Comparison of ENCODE assay signal across 16 mouse cellular contexts in the genomic region with DNA sequence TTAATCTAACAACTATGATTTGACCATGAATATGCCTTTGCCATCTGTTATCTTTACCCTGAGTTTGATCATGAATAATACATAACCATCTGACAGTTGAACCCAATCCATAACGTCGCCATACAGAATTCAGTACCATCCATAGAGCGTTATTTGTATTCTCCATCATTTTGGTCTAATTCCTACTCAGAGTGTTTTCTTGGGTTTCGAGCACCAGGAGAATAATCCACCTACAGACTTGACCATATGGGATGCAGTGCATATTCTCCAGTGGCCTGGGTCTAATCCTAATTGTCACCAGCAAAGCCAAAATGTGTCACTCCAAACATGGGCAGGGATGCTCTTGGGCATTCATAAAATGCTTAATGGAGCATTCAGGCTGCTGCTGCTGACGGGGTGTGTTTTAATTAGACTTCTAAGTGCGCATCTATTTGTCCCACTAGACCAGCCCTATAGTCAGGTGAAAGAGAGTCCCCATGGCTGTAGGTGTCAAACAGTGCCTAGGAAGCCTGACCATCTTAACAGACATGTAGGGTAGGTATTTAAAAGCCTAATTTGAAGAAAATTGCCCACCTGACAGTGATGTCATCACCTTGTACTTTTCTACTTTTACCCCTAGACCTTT.
DNase-seq lines count a peak whose midpoint lies in the region; ATAC-seq and TF ChIP-seq lines count a peak whose summit lies in the region.
"Had no signal": no experiment of that assay in that cellular context is flagged by ENCODE, and none has a peak within 500 bp of the region (broad histone marks: within the 10 kb centered on the region; RNA-seq: fewer than 3 reads in every experiment).

No protein-coding gene starts in this region.

- WGBS in forebrain, embryonic 13.5 days = 65% methylated on average over 6 of the region's 6 CpGs
- WGBS in forebrain, embryonic 10.5 days = 88% methylated on average over 6 of the region's 6 CpGs
- WGBS in forebrain, embryonic 14.5 days = 52% methylated on average over 6 of the region's 6 CpGs
- 37% methylated on average over 6 of the region's 6 CpGs for WGBS in hindbrain, embryonic 13.5 days
- 49% methylated on average over 6 of the region's 6 CpGs for WGBS in midbrain, postnatal 0 days
- WGBS in kidney, embryonic 14.5 days = 88% methylated on average over 6 of the region's 6 CpGs

- H3K36me3 ChIP-seq in forebrain, embryonic 13.5 days (ENCODE audit: poor library complexity, severe bottlenecking) = no peaks in the 10 kb centered on the region
- H3K36me3 ChIP-seq in forebrain, embryonic 10.5 days (replicated peaks) = no peaks in the 10 kb centered on the region
- no peaks in the 10 kb centered on the region for H3K36me3 ChIP-seq in forebrain, embryonic 14.5 days (ENCODE audit: control insufficient read depth, insufficient read depth, low read length)
- H3K36me3 ChIP-seq in hindbrain, embryonic 13.5 days = no peaks in the 10 kb centered on the region
- H3K36me3 ChIP-seq in midbrain, postnatal 0 days (ENCODE audit: insufficient read depth, low read length) = no peaks in the 10 kb centered on the region
- H3K36me3 ChIP-seq in kidney, embryonic 14.5 days (ENCODE audit: control insufficient read depth, insufficient read depth, low read length) = no peaks in the 10 kb centered on the region
- H3K36me3 ChIP-seq: heart, embryonic 13.5 days; kidney, embryonic 15.5 days; limb, embryonic 15.5 days had no signal

- no peak for TF ChIP-seq CTCF in midbrain, postnatal 0 days (IDR thresholded peaks at IDR 0.05)

- no peak overlapping the region for H3K27ac ChIP-seq in forebrain, embryonic 13.5 days
- no peak overlapping the region for H3K27ac ChIP-seq in forebrain, embryonic 10.5 days
- H3K27ac ChIP-seq in forebrain, embryonic 14.5 days (ENCODE audit: low read depth, low read length) = peak overlapping the region; percentile 54; the same call in 1 of the 2 replicates
- no peak overlapping the region for H3K27ac ChIP-seq in hindbrain, embryonic 13.5 days
- H3K27ac ChIP-seq in midbrain, postnatal 0 days (ENCODE audit: low read depth, low read length) = no peak overlapping the region
- H3K27ac ChIP-seq in kidney, embryonic 14.5 days (ENCODE audit: low read depth, low read length) = no peak overlapping the region
- H3K27ac ChIP-seq: heart, embryonic 13.5 days; kidney, embryonic 15.5 days; limb, embryonic 15.5 days; macrophage had no signal

- H3K4me2 ChIP-seq in forebrain, embryonic 13.5 days = no peak overlapping the region
- no peak overlapping the region for H3K4me2 ChIP-seq in forebrain, embryonic 14.5 days (ENCODE audit: low read length)
- no peak overlapping the region for H3K4me2 ChIP-seq in hindbrain, embryonic 13.5 days
- no peak overlapping the region for H3K4me2 ChIP-seq in midbrain, postnatal 0 days (ENCODE audit: low read depth, low read length, poor library complexity, severe bottlenecking)
- no peak overlapping the region for H3K4me2 ChIP-seq in kidney, embryonic 14.5 days (replicated peaks; ENCODE audit: low read depth, low read length)
- H3K4me2 ChIP-seq: heart, embryonic 13.5 days; kidney, embryonic 15.5 days; limb, embryonic 15.5 days had no signal

- no peaks in the 10 kb centered on the region for H3K4me1 ChIP-seq in forebrain, embryonic 13.5 days
- no peaks in the 10 kb centered on the region for H3K4me1 ChIP-seq in forebrain, embryonic 10.5 days
- no peaks in the 10 kb centered on the region for H3K4me1 ChIP-seq in forebrain, embryonic 14.5 days (ENCODE audit: control insufficient read depth, insufficient read depth, low read length)
- peaks cover 8% of the 10 kb centered on the region for H3K4me1 ChIP-seq in hindbrain, embryonic 13.5 days (replicated peaks)
- no peaks in the 10 kb centered on the region for H3K4me1 ChIP-seq in midbrain, postnatal 0 days (ENCODE audit: insufficient read depth, low read length)
- no peaks in the 10 kb centered on the region for H3K4me1 ChIP-seq in kidney, embryonic 14.5 days (ENCODE audit: control insufficient read depth, insufficient read depth, low read length)
- H3K4me1 ChIP-seq: heart, embryonic 13.5 days; kidney, embryonic 15.5 days; limb, embryonic 15.5 days had no signal

- H3K27me3 ChIP-seq in forebrain, embryonic 13.5 days = no peaks in the 10 kb centered on the region
- no peaks in the 10 kb centered on the region for H3K27me3 ChIP-seq in forebrain, embryonic 10.5 days (ENCODE audit: poor library complexity, severe bottlenecking)
- no peaks in the 10 kb centered on the region for H3K27me3 ChIP-seq in forebrain, embryonic 14.5 days (replicated peaks; ENCODE audit: control insufficient read depth, insufficient read depth, low read length)
- no peaks in the 10 kb centered on the region for H3K27me3 ChIP-seq in hindbrain, embryonic 13.5 days
- H3K27me3 ChIP-seq in midbrain, postnatal 0 days (ENCODE audit: insufficient read depth, low read length) = no peaks in the 10 kb centered on the region
- H3K27me3 ChIP-seq in kidney, embryonic 14.5 days (ENCODE audit: control insufficient read depth, insufficient read depth, low read length) = no peaks in the 10 kb centered on the region
- H3K27me3 ChIP-seq: heart, embryonic 13.5 days; kidney, embryonic 15.5 days; limb, embryonic 15.5 days had no signal

- H3K4me3 ChIP-seq in forebrain, embryonic 13.5 days = no peak overlapping the region
- H3K4me3 ChIP-seq in forebrain, embryonic 10.5 days = no peak overlapping the region
- no peak overlapping the region for H3K4me3 ChIP-seq in forebrain, embryonic 14.5 days (ENCODE audit: low read depth, low read length)
- H3K4me3 ChIP-seq in hindbrain, embryonic 13.5 days = no peak overlapping the region
- no peak overlapping the region for H3K4me3 ChIP-seq in midbrain, postnatal 0 days (ENCODE audit: low read depth, low read length)
- H3K4me3 ChIP-seq in kidney, embryonic 14.5 days (ENCODE audit: low read length) = no peak overlapping the region
- H3K4me3 ChIP-seq: heart, embryonic 13.5 days; kidney, embryonic 15.5 days; limb, embryonic 15.5 days had no signal

- H3K9me3 ChIP-seq in forebrain, embryonic 13.5 days (replicated peaks) = no peaks in the 10 kb centered on the region
- H3K9me3 ChIP-seq in forebrain, embryonic 10.5 days = no peaks in the 10 kb centered on the region
- no peaks in the 10 kb centered on the region for H3K9me3 ChIP-seq in forebrain, embryonic 14.5 days (replicated peaks; ENCODE audit: control insufficient read depth, low read length)
- no peaks in the 10 kb centered on the region for H3K9me3 ChIP-seq in hindbrain, embryonic 13.5 days
- no peaks in the 10 kb centered on the region for H3K9me3 ChIP-seq in midbrain, postnatal 0 days (ENCODE audit: low read length)
- H3K9me3 ChIP-seq in kidney, embryonic 14.5 days (ENCODE audit: control insufficient read depth, low read length) = no peaks in the 10 kb centered on the region
- H3K9me3 ChIP-seq: heart, embryonic 13.5 days; kidney, embryonic 15.5 days; limb, embryonic 15.5 days had no signal

- H3K9ac ChIP-seq in forebrain, embryonic 13.5 days = no peak overlapping the region
- H3K9ac ChIP-seq in forebrain, embryonic 14.5 days (ENCODE audit: low read length) = no peak overlapping the region
- H3K9ac ChIP-seq in hindbrain, embryonic 13.5 days = no peak overlapping the region
- no peak overlapping the region for H3K9ac ChIP-seq in midbrain, postnatal 0 days (replicated peaks; ENCODE audit: low read length, poor library complexity, severe bottlenecking)
- no peak overlapping the region for H3K9ac ChIP-seq in kidney, embryonic 14.5 days (ENCODE audit: low read depth, low read length)
- H3K9ac ChIP-seq: heart, embryonic 13.5 days; kidney, embryonic 15.5 days; limb, embryonic 15.5 days had no signal

- no peak for DNase-seq in forebrain, embryonic 10.5 days (ENCODE audit: extremely low spot score, low spot score)
- DNase-seq in forebrain, embryonic 14.5 days (ENCODE audit: low spot score) = peak; percentile 69
- peak; percentile 73 for DNase-seq in midbrain, postnatal 0 days (ENCODE audit: low spot score)
- DNase-seq in lung, postnatal 10 days = no peak
- DNase-seq in layer of hippocampus, adult 9-10 months (ENCODE audit: low spot score) = no peak
- DNase-seq: B cell, adult 2 months; cerebellum, adult 11-12 months; lung, adult 2 months; thymus, adult 18-20 months had no signal

- ATAC-seq in forebrain, embryonic 13.5 days = peak; percentile 90
- ATAC-seq in forebrain, embryonic 14.5 days = peak; percentile 92
- ATAC-seq in hindbrain, embryonic 13.5 days (ENCODE audit: low FRiP score) = peak; percentile 73
- ATAC-seq in midbrain, postnatal 0 days (ENCODE audit: low FRiP score) = peak; percentile 63; the same call in 1 of the 2 replicates
- no peak for ATAC-seq in kidney, embryonic 14.5 days (ENCODE audit: low FRiP score, low TSS enrichment)

Comparison
In these comparisons a context has a peak if more than half of its experiments do, and no peak if none do; other contexts are left out.
1. DNase-seq: peak in forebrain, embryonic 14.5 days (single experiment) and midbrain, postnatal 0 days (single experiment); none in forebrain, embryonic 10.5 days (single experiment), lung, postnatal 10 days (single experiment) and layer of hippocampus, adult 9-10 months (single experiment).